Mouse (Mus musculus) spleen, embryonic (tissue): ENCODE results near the gene Csad.

Source experiments
- CTCF ChIA-PET: fragments of 350-600 bp; sonication (Branson Sonifier 250); formaldehyde crosslinking; loops from one replicate; lab custom pipeline; 2022; lab: Charles Lee

Csad gene

DNA sequence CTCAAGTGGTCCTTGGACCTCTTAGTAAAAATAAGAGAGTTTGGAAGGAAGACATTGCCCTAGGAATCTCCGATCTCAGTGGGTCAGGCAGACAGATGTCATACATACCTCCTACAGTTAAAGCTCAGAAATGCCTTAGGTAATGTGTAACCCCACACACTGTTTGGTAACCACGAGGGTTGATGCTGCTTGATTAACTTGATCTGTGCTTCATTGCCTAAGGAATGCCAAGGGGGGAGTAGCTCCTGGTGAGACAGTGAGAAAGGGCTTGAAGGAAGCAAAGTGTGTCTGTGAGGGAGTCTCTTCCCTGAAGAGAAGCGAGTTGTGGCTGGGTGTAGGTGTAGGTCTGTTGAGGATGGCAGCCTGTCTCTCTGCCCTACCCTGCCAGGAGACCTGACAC lies 2.8 kb upstream of the Csad start:
- CTCF ChIA-PET, result interaction anchor here (1.1 kb wide), 1 partner anchor 17 kb away, joined by 4 read pairs; no protein-coding TSS in a partner anchor

DNA sequence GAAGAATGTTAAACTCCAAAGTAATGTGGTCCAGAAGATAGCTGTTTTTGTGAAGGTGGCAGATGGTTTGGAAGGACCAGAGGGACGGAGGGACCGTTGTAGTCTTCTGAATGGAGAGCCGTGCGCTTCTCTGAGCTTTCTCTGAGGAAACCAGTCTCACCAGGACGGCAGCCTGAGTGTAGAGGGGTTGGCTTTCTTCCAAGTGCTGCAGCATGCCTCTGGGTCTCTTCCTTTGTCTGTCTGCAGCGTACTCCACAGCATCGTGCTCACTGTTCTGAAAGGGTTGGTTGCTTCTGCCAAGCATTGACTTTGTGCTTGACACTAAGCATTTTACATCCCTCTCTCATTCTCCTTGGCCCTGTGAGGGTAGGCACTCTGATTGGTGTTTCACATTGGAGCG lies 1.3 kb upstream of the Csad start:
- CTCF ChIA-PET, result no interaction called here

DNA sequence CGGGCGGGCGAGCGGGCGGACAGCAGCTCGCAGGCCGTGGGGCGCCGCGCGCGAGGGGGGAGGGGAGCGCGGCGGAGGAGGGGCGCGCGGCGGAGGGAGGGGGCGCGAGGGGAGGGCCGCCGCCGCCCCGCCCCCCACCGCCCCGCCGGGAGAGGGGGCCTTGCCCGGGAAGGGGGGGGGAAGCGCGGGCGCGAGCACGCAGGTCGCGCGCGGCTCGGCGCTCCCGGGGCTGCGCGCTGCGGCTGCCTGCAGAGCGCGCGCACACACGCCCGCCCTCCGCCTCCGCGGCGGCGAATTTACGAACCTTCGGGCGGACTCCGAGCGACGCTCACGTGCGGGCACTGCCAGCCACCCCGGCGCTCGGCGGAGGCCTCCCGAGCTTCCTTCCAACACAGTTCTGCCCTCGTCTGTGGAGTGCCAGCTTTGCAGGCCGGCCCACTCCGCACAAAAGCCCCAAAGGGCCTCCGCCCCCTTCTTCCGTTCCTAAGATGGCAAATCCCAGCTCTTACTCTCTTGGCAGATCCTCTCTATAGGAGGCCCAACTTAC lies 616 bp downstream of the Csad start:
- CTCF ChIA-PET, result interaction anchor here (0.6 to 1.1 kb wide), 3 partner anchors 22 to 30 kb away, joined by 3 to 31 read pairs (median 4); no protein-coding TSS in a partner anchor

DNA sequence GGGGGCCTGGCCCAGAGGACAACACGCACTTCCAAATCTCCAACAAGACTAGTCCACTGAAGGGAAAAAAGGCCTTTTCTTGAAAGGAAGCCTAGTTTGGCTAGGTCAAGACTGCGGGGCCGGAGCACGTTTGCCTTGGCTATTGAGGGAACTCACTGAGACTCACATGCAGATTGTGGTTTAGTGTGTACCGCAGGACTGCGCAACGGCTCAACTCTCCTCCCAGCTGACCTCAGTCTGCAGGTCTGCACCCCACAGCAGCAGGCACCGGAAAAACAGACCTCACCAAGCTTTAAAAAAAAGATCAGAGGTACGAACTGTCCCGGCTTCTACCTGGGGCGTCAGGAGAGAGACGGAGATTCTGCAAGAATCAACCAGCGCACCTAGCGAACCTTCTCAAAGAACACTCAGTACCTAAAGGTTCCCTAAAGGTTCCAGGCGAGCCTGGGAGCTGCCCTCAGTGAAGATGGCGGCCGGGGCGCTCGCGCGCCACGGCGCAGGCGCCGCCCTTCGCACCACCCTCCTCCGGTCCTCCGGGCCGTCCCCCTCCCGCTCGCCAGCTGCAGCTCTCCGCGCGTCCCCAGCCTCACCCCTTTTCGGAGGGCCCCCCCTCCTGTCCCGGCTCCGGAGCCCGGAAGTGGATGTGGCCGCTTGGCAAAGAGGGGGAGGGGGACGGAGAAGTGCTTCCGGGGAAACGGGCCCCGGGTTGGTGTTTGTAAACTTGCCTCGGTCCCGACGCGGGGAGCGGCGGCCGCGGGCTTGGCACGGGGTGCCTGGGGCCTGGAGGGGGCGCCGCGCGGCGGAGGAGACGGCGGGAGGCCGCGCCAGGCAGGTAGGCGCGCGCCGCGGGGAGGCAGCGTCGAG lies 1.3 kb downstream of the Csad start, which contains the start of gene Zfp740:
TSS of gene Zfp740 (plus strand) at position 279 of the 864 bp plus-strand sequence.
- CTCF ChIA-PET, result interaction anchor here (0.6 to 1.0 kb wide), 3 partner anchors 21 to 30 kb away, joined by 3 to 31 read pairs (median 3); no protein-coding TSS in a partner anchor

DNA sequence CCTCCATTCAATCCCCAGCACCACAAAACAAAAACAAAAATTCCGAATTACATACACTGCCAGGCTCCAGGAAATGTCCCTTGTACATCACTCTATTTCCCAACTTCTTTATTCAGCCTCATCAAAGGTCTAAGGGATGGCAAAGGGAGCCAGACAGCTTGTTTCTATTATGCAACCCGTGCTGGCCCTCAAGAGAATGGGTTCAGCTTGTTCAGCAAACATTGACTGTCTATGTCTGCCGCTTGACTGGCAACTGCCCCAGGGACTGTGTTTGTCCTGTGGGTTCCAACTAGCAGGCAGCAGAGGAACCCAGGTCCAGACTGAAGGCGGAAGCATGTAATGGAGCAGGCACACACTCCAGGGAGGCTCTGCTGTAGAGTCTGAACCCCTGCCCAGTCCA lies 5.7 kb downstream of the Csad start:
- CTCF ChIA-PET, result no interaction called here

DNA sequence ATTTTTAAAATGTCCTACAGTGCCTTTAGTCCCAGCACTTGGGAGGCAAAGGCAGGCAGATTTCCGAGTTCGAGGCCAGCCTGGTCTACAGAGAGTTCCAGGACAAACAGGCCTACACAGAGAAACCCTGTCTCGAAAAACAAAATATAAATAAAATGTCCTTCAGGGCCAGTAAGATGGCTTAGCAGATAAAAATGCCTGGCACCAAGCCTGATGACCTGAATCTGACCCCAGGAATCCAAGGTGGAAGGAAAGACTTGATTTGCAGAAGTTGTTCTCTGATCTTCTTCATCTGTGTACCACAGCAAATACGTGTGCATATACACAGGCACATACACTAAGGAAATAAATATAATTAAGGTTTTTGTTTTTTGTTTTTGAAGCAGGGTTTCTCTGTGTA lies 9.2 kb downstream of the Csad start:
- CTCF ChIA-PET, result no interaction called here

DNA sequence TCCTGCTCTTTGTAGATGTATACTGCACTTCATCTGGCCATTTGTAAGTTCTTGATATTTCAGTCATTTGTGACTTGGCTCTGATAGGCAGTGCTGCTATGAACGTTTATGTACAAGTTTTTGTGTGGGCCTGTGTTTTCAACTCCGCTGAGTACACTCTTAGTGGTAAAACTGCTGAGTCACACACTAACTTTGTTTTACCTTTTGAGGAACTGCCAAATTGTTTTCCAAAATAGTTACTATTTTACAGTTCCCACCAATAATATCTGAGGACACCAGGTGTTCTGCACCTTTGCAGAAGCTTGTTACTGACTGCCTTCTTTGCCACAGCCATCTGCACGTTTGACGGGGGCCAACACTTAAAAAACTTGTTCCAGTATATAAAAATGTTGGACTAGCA lies 10.1 kb downstream of the Csad start:
- CTCF ChIA-PET, result interaction anchor here (0.6 kb wide), 1 partner anchor 30 kb away, joined by 3 read pairs; no protein-coding TSS in a partner anchor

DNA sequence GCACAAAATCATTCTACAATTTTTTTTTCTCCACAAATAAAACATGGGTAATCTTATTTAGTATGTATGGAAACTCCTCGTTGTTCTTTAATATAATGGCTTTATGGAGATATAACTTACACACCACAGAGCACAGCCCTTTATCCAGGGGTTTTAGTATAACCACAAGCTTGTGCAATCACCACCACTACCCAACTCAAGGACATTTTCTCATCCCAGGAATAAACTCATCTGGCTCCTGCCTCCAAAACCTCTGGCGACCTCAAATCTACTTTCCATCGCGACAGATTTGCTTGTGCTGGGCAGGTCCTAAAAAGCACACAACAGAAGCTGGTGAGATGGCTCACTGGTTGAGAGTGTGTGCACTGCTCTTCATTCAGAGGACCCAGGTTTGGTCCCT lies 10.9 kb downstream of the Csad start:
- CTCF ChIA-PET, result no interaction called here

DNA sequence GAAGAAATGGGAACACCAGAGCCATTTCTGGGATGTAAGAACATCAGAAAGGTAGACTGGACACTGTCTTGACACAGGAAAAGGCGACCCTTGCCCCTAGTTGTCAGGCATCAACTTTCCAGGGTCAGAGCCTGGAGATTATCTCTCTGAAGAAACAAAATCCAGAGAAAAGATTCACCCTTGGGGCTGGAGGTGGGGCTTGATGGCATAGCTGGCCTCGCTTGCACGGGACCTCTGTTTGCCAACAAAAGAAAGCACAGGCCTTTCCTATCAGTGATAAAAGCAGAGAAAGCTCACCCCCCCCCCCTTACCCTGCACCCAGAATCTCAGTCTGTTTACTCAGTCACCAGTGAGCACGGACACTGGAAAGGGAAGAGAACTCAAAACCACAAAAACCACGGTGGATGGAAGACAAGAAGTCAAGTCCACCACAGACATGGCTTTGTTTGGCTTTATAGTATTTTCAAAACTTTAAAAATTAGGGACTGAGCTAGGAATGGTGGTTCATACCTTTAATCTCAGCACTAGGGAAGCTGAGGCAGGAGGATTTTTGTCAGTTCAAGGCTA lies 11.6 kb downstream of the Csad start:
- CTCF ChIA-PET, result no interaction called here

DNA sequence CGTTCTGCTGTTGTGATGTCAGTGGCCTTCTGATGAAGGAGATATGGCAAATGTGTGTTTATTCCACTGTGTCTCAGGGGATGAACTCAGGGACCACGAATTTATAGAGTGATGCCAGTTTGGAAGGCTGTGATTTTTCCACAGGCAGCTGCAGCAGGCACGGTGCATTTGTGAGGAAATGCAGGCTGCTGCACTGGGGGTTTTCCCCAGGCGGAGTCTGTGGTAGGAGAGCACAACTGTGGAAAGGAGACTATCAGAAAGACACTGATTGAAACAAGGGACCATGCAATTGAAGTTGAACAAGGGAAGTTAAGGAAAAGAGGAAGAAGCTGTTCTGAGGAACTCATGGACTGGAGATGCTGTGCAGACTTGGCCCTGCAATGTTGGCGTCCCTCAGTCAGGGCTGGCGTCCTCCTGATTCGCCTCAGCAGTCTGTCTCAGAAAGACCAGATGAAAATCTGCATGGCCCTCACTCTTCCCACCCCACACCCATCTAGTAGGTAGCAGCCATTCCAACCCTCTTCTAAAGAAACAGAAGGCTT lies 12.2 kb downstream of the Csad start:
- CTCF ChIA-PET, result interaction anchor here (0.6 kb wide), 1 partner anchor 91 kb away, joined by 6 read pairs; no protein-coding TSS in a partner anchor

DNA sequence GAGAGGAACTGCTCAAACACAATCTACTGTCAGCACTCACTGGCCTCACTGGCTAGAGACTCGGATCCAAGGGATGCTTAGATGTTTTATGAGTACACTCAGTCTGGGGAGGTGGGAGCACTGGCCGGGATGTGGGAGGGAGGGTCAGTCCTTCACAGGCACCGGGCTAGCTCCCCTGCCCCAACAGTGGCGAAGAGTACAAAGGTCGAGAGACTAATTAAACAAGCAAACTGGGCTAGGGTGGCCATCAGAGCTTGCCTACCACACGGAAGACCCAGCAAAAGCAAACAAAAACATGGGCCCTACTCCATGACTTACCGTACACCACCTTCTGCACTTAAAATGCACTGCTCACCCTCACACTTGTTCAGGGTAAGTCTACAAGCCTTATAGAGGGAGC lies 12.8 kb downstream of the Csad start:
- CTCF ChIA-PET, result interaction anchor here (0.6 to 1.2 kb wide), 2 partner anchors 36 to 92 kb away, joined by 3 to 6 read pairs; no protein-coding TSS in a partner anchor

DNA sequence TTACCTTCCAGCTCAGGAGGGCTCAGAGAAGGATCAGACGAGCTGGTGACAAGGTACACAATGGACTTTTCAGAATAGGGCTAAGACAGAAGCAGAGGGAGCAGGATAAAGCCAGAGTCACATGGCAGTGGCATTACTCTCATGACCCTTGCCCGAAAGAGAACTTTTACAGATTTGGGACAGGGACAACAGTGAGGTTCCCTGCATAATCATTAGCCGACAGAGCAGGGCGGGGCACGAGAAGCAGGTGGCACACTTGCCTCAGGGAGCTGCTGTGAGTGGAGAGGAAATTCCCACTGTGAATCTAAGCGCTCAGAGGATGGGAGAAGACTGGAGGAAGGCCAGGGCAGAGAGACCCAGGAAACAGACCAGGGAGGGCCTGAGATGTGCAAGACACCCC lies 15.6 kb downstream of the Csad start:
- CTCF ChIA-PET, result no interaction called here

DNA sequence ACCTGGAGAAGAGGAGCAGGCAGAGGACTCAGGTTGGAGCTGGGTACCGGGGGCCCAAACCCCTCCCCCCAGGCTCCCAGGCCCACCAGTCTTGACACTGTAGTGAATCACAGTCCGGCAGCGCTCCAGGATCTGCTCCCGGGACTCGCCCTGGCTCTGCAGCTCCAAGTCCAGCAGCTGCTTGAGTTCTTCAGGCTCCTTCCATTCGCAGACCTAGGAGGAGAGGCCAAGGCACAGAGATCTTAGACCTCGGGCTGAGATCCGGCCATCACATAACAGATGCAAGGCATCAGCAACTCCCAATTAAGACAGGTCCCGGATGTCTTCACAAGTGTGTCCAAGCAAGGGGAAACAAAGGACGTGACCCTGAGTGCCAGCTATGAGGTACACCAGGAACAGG lies 16.4 kb downstream of the Csad start:
- CTCF ChIA-PET, result interaction anchor here (0.7 kb wide), 1 partner anchor 13 kb away, joined by 3 read pairs; no protein-coding TSS in a partner anchor

DNA sequence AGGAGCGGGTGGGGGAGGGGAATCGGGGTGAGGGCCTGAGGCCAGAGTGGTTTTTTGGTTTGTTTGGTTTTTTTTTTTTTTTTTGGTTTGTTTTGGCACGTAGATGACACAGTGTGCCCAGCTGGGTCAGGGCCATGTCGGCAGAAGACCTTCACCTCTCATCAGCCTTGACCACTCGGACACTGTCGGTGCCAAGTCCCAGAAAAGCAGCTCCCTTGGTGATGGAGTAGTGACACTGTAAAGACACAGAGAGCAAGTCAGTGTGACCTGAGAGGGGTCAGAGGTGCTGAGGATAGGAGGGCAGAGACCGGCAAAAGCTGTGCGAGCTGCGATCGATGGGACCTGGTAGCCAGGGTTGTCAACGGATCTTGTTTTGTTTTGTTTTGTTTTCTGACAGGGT lies 18.3 kb downstream of the Csad start:
- CTCF ChIA-PET, result no interaction called here

DNA sequence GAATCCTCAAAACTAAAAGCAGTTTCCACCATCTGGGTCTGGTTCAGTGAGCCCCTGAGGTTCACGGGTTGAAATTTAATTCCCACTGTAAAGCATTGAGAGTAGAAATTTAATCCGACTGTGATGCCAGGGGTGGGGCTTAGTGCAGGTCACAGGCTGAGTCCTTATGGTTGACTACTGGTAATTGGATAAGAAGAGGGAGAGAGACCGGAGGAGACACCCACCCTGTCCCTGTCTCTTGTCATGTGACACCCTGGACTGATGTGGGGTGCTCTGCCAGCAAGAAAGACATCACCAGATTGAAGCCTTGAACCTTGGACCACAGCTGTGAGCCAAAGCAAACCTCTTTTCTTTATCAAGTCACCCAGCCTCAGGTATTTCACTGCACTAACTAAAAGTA lies 21.4 kb downstream of the Csad start:
- CTCF ChIA-PET, result no interaction called here

DNA sequence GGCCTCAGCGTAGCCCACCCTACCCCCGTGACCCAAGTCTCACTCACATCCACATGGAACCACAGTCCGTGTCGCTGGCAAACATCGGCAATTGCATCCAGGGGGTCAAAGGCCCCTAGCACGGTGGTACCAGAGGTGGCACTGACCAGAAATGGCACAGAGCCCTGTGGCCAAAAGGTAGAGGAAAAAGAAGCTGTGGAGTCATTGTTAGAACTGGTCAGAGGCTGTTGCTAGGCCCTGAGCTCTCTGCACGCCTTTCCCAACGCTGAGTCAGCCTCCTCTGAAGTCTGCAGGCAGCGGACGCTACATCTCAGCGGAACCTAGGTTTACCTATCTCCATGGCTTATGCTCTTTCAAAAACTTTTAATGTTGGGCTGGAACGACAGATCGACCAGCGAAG lies 24.6 kb downstream of the Csad start:
- CTCF ChIA-PET, result interaction anchor here (0.8 kb wide), 1 partner anchor 30 kb away, joined by 3 read pairs; no protein-coding TSS in a partner anchor

DNA sequence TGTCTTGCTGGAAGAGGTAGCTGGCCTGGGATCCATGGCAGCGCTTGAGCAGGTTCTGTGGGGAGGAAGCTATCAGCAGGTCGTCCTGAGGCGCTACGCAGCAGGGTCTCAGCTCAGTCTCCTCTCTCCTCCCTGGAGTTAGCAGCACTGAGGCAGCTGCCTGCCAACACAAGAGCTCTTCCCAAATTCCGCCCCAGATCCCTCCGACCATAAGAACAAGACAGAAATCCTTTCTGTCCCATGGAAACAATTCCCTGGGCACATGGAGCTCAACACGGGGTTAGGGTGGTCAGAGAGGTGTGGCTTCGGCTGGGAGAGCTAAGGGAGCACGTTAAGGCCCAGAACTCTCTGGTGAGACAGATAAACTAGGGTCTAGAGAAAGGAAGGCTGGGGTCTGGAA lies 25.4 kb downstream of the Csad start:
- CTCF ChIA-PET, result interaction anchor here (0.5 to 2.4 kb wide), 2 partner anchors 45 to 66 kb away, joined by 8 read pairs; no protein-coding TSS in a partner anchor

DNA sequence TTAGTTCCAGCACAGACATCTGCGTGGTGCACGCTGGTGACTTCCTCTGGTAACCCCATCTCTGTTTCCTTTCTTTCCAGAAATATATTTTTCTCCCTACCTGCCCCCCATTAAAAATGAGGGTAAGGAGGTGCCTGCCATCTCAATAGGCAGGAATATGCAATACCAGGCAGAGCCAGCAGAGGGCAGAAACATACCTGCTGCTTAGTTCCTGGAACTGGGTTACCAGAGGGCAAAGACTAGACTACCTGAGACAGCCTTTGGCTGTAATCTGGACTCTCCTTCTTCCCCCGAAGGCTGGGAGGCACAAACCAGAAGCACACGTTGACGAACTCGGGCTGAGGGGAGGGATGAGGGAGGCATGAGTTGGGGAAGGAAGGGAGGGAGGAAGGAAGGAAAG lies 26.2 kb downstream of the Csad start:
- CTCF ChIA-PET, result interaction anchor here (0.5 to 2.4 kb wide), 3 partner anchors 25 to 67 kb away, joined by 3 to 8 read pairs (median 8); partner anchors contain the start of gene Zfp740

DNA sequence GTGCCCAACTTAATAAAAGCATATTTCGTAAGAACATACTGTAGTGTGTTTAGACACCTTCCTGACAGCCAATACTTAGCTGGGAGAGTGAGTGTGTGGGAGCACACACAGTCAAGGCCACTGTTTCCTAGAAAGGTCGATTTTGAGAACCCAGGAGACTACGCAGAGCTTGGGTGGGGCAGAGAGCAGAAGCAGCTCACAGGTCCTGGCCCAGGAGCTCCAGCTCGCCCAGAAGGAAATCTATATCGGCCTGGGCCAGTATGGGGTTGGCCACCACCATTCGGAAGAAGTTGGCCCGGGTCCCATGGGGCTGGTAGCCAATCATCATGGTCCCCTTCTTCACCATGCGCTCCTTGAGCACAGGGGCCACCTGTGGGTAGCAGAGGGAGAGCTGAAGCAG lies 27.1 kb downstream of the Csad start:
- CTCF ChIA-PET, result interaction anchor here (1.0 to 2.4 kb wide), 2 partner anchors 26 to 47 kb away, joined by 3 to 8 read pairs; partner anchors contain the start of gene Zfp740

DNA sequence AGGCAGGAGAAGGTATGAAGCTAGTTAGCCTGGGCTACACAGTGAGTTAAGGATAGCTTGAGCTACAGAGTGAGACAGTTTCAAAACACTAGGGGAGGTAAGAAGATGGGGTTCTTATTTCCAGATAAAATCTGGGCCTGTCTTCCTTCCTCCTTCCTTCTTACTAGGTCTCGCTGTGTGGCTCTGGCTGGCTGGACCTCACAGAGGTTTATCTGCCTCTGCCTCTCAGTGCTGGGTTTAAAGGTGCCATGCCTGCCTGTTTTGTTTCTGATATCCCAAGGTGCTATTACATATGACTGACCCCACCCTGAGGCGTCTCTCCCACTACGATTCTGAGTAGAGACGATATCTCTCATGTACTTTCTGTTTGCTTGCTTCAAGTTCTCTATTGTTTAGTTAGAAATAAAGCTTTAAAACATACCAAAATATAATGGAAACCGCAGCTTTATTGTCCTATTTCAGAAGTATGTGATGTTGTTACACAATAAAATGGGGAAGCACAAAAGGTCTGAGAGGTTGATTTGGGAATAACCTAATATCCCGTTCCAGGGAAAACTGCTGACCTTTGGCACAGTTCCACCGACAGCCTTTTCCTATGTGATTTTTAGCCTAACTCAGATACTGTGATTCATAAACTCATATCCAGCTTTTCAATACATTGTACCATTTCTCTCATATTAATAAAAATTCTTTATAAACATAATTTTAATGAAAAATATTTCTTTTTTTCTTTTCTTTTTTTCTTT lies 27.8 kb downstream of the Csad start:
- CTCF ChIA-PET, result interaction anchor here (2.4 kb wide), 1 partner anchor 48 kb away, joined by 8 read pairs; no protein-coding TSS in a partner anchor
